Mouse (Mus musculus) adrenal gland (tissue): ENCODE measurements around the gene Tpm3-rs7.
"Not testable (repeated sequence)": the region's sequence is repeated elsewhere in the genome, so short reads cannot be mapped to it uniquely, and the experiment has no call there.

Experiments used
- intact Hi-C: fragments of 180-260 bp; cut with DNase I; formaldehyde crosslinking; loops from one replicate; pipeline ENCODE4 v1.15.1; 2025
- long read RNA-seq, 2 experiments: library from polyadenylated mRNA; unstranded; transcript quantifications; one replicate each; pipeline ENCODE4 v2.0.0; 2020; ENCODE audit warnings: borderline replicate concordance in 1 of 2; ENCODE audit not compliant: insufficient replicate concordance in 1 of 2

Tpm3-rs7 gene
- long read RNA-seq, experiment 1: 0 reads
- long read RNA-seq, experiment 2, partial matches to known transcripts: 0 of 2 reads
- long read RNA-seq, experiment 2, other reads (novel, unspliced or antisense): 0 of 2 reads

DNA sequence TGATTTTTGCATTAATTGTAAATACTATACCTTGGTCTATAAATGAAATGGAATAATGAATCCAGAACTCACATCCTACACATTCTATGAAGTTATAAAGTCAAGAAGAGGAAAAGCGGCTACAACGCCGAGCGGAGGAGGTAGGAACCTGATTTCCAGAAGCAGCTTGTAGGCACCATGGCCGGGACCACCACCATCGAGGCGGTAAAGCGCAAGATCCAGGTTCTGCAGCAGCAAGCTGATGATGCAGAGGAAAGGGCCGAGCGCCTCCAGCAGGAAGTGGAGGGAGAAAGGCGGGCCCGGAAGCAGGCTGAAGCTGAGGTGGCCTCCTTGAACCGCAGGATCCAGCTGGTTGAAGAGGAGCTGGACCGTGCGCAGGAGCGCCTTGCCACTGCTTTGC, at the start of gene Tpm3-rs7:
Gene Tpm3-rs7, plus strand, starts transcription at position 110 of the 400 bp plus-strand sequence.
- intact Hi-C loops: not testable (repeated sequence)

DNA sequence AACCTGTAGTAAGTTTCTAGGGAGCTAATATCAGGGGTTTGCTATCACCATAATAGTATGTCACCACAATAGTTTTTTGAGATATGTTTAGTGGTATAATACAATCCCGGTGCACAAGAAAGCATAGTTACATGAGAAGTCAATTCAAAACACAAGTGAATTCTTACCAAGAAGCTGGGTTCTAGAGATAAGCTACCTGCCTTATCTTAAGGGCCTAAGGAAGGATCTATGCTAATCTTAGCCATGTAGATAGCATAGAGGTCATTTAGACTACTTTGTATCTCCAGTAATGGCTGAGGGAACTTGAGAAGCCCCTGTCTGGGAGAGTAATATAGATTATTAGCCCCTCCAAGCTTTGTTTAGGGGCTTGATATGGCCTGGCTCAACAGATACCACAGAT, 2.6 kb downstream of the Tpm3-rs7 start:
- intact Hi-C loops: no loop called here

DNA sequence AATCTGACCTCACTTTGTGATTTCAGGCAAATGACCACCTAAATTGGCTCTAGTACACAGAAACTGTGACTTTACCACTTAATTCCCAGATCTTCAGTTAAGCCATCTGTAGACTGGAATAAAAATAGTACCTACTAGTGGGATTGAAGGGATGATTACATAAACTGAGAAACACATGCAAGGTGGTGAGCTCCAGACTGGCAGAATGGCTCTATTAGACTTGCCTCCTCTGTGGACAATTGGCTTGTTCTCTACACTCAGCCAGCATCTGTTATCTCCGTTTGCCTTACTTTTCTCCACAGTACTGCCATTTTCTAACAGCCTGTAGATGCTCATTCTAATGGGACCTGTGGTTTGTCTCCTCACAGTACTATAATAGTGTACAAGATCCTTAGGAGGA, 49.0 kb downstream of the Tpm3-rs7 start:
- intact Hi-C loops: no loop called here
